Mouse (Mus musculus) heart, postnatal 0 days (tissue): ENCODE data around the gene Nedd1.

Source experiments
- CTCF ChIP-seq: IDR thresholded peaks from 2 replicates; pipeline ENCODE4 v1.5.1; 2016; ENCODE audit warnings: antibody characterized with exemption, control low read depth, low read depth
- EP300 ChIP-seq: IDR thresholded peaks from 2 replicates; pipeline ENCODE4 v1.6.1; 2016; ENCODE audit warnings: antibody characterized with exemption, low read depth

- TF ChIP-seq CTCF = no peak
- no peak for TF ChIP-seq EP300
Measured at GRCm38 (mm10) chr10:92730339-92730738, 8.1 kb upstream of the Nedd1 start.
